Mouse (Mus musculus) inflammation-experienced regulatory T-cells, adult 6 months (primary cell): ENCODE results near the gene Figla. TPM values are rescaled to one million over a fixed set of nuclear protein-coding genes. Genes with fewer than 3 reads are reported as not detected.

Experiments
- ATAC-seq: one replicate; pipeline ENCODE4 v1.8.0; 2017
- polyA plus RNA-seq, 3 experiments: library from polyadenylated mRNA; unstranded; fragments of 100-300 nt; shearing (Covaris generic); gene quantifications; one replicate each; pipeline ENCODE4 v1.2.1; 2017

Gene Figla
- polyA plus RNA-seq, 3 experiments from 2014 or later = not detected

DNA sequence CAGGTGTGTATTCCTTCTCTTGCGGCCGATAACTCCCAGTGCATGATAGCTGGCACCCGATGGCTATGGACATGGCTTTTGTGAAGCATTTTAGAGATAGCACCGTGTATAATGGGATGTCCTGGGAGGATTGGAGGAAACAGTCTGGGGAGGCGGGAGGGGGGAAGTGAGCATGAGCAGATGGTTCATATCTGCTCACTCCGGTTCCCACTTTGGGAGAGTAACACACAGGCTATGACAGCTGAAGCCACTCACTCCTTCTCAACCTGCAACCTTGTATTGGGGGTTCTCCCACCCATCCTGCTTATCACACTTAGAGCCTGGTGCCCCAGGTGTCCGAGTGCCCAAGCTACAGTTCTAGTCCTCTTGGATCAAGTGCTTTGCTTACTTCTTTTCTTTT, 54.3 kb downstream of the Figla start:
- ATAC-seq = no peak

Other genes starting within 250 kb of the Figla start
- not detected for gene Nat8f6, start 195.2 kb upstream of the Figla start, polyA plus RNA-seq
- gene Nat8f5, start 195.2 kb upstream of the Figla start, polyA plus RNA-seq = not detected
- gene Nat8, start 184.1 kb upstream of the Figla start, polyA plus RNA-seq = not detected
- gene Nat8f2, start 147.0 kb upstream of the Figla start, polyA plus RNA-seq = under 1 TPM in 1 of 3 experiments, not detected in 2; 0.40 TPM
- gene Nat8f4, start 111.3 kb upstream of the Figla start, polyA plus RNA-seq = 1 to 10 TPM; 5.8 to 8.6 (median 6.7) TPM
- gene Tprkb, start 104.3 kb upstream of the Figla start, polyA plus RNA-seq = 10 to 100 TPM; 40.0 to 61.3 (median 50.0) TPM
- 10 to 100 TPM in 1 of 3 experiments, 1 to 10 TPM in 2; 6.1 to 10.5 (median 9.5) TPM for gene Nat8f1, start 100.5 kb upstream of the Figla start, polyA plus RNA-seq
- gene Dusp11, start 54.5 kb upstream of the Figla start, polyA plus RNA-seq = 100 to 1,000 TPM; 177 to 212 (median 182) TPM
- gene Add2, start 12.5 kb downstream of the Figla start, polyA plus RNA-seq = not detected
- gene Tgfa, start 179.1 kb downstream of the Figla start, polyA plus RNA-seq = under 1 TPM in 1 of 3 experiments, not detected in 2; 0.28 TPM